Mouse (Mus musculus) limb, embryonic 13.5 days (tissue): ENCODE results near the gene Traf3. TPM values are rescaled to one million over a fixed set of nuclear protein-coding genes. Genes with fewer than 3 reads are reported as not detected.

Source experiments
- ATAC-seq: fragments of 200-750 bp; cut with Nextera tagmentation; 2 replicates; pipeline ENCODE4 v1.8.0; 2017; ENCODE audit warnings: low read depth, moderate number of reproducible peaks, moderate TSS enrichment; ENCODE audit not compliant: low FRiP score
- H3K27ac ChIP-seq: fragments of 300-500 bp; sonication (generic); 2 replicates; pipeline ENCODE4 v1.5.1; 2015; ENCODE audit warnings: inconsistent platforms, mild to moderate bottlenecking, moderate library complexity
- H3K27me3 ChIP-seq: fragments of 300-500 bp; sonication (generic); 2 replicates; pipeline ENCODE4 v1.6.1; 2015; ENCODE audit warnings: mild to moderate bottlenecking, inconsistent platforms
- H3K36me3 ChIP-seq: fragments of 300-500 bp; sonication (generic); 2 replicates; pipeline ENCODE4 v1.6.1; 2015; ENCODE audit warnings: inconsistent platforms, mild to moderate bottlenecking, moderate library complexity
- H3K4me1 ChIP-seq: fragments of 300-500 bp; sonication (generic); 2 replicates; pipeline ENCODE4 v1.6.1; 2015; ENCODE audit warnings: inconsistent platforms
- H3K4me2 ChIP-seq: fragments of 300-500 bp; sonication (generic); replicated peaks from 2 replicates; pipeline ENCODE4 v1.6.1; 2015; ENCODE audit warnings: inconsistent platforms, mild to moderate bottlenecking, moderate library complexity
- H3K4me3 ChIP-seq: fragments of 300-500 bp; sonication (generic); 2 replicates; pipeline ENCODE4 v1.5.1; 2015; ENCODE audit warnings: moderate library complexity, mild to moderate bottlenecking, inconsistent platforms
- H3K9ac ChIP-seq: fragments of 300-500 bp; sonication (generic); 2 replicates; pipeline ENCODE4 v1.6.1; 2015; ENCODE audit warnings: mild to moderate bottlenecking, inconsistent platforms
- H3K9me3 ChIP-seq: fragments of 300-500 bp; sonication (generic); 2 replicates; pipeline ENCODE4 v1.6.1; 2016; ENCODE audit warnings: inconsistent platforms
- WGBS: fragments of 180-500 bp; shearing (Covaris S2); methylation state at CpG from one replicate; pipeline ENCODE4 v1.1.7; 2015; 5-methylcytosine and 5-hydroxymethylcytosine counted together
- polyA plus RNA-seq: library from polyadenylated mRNA; unstranded; fragments of >200 nt; fragmentation: Nextera tagmentation; extraction: Ambion mirVana; gene quantifications from 2 replicates; pipeline ENCODE4 v1.2.1, GENCODE M21; 2015

Traf3 gene
- polyA plus RNA-seq = 10.5 and 11.2 TPM in 2 replicates

DNA sequence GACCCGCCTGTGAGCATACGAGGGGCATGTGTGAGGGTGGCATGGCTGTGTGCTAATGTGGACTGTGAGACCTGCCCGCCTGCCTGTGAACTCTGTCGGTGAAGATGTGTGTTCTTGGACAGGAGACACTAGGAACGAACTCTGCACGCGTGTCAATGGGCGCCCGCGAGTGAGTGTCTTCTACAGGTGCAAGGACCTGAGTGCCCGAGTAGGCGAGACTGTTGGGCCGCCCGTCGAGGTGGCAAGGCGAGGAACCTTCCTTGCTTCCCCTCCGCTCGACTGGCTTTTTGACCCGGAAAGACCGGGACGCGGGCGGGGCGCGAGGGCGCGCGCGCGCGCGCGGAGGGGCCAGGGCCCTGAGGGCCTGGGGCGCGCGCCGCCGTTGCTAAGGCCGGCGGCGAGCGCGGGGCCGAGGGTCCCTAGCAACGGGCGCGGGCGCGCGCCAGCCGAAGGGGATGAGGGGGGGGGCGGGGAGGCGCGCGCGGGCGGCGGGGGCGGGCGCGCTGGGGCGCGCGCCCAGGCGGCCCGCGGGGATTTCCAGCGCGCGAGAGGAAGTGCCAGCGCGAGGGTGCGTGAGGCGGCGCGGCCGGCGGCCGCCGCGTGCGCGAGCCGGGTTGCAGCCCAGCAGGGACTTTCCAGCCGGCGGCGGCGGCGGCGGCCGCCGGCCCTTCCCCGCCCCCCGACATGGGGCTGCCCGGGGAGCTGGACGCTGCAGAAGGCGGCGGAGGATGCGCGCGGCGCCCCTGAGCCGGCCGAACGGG, at the start of gene Traf3:
Gene Traf3 (plus strand): TSS at position 540 of the 761 bp plus-strand sequence.
- WGBS = 6% methylated on average over 52 of the region's 105 CpGs
- peak within 1 kb of the TSS; percentile 89 for H3K4me2 ChIP-seq
- peak within 1 kb of the TSS; percentile 88 for H3K9ac ChIP-seq
- peak; percentile 28; the same call in 1 of the 2 replicates for ATAC-seq
- H3K27ac ChIP-seq = peak within 1 kb of the TSS; percentile 85
- peak within 1 kb of the TSS; percentile 85 for H3K4me3 ChIP-seq
- no peaks in the 10 kb centered on the region for H3K27me3 ChIP-seq
- no peaks in the 10 kb centered on the region for H3K9me3 ChIP-seq
- H3K36me3 ChIP-seq = no peaks in the 10 kb centered on the region
- peaks cover 54% of the 10 kb centered on the region for H3K4me1 ChIP-seq

DNA sequence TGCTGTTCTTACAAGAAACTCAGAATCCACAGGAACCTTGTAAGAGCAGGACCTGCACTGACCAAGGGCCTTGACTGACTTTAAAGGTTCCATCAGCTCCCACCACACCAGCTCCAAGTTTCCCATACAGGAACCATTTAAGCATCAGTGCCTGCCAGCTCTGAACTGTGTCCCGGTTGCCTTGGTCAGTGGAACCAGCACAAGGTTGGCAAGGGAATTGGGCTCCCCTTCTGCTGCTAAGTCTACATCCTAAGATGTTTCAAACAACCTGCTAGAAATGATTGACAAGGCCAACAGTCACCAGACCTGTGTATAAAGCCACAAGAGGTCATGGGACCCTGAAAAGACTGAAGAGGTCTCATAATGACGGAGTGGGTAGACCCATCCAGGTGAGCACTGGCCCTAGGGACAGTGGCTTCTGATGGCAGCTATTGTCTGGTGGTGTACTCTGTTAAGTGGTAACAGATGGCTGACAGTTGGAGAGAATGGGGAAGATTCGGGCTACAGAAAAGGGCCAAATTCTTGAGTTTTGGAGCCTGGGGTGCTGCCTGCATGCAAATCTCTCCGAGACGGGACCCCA, 46.6 kb upstream of the Traf3 start:
- 0 out of 2 replicates have a peak, but pooled peaks cover 6% of the 10 kb centered on the region for H3K9me3 ChIP-seq
- no peak; the same call in 1 of the 2 replicates for ATAC-seq
- no peak overlapping the region for H3K4me3 ChIP-seq
- H3K27ac ChIP-seq = no peak overlapping the region
- H3K9ac ChIP-seq = no peak overlapping the region
- no peak overlapping the region for H3K4me2 ChIP-seq
- 93% methylated on average over 5 of the region's 5 CpGs for WGBS
- H3K36me3 ChIP-seq = peaks cover 72% of the 10 kb centered on the region
- H3K4me1 ChIP-seq = no peaks in the 10 kb centered on the region
- H3K27me3 ChIP-seq = no peaks in the 10 kb centered on the region

DNA sequence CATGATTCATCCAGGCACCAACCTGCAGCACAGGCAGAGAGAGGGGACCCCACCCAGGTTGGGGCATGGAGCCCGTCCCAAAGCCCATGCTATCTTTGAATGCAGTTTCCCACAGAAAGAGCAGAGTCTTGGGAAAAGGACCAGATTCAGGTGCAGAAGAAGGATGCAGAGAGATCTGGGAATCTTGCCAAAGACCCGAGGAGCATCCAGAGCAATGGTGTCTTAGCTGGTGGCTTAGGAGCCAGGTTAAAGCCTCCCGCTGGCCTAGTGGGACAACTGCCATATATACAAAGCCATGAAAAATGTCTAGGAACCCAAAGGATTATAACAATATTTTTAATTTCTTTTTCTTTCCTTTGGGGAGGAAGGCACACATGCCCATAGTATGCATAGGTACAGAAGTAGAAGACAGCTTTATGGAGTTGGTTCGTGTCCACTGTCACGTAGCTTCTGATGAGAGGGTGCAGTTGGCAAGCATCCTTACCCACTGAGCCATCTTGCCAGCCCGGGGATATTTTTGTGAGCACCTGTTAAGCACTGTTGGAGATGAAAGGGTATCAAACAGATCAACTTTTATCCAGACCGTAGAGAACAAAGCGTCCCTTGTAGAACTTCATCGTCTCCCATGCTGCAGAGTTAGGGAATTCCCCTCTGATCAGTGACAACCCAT, 45.1 kb upstream of the Traf3 start:
- Histone ChIP-seq H3K4me2 (no peak overlapping the region), H3K4me3 (no peak overlapping the region), H3K4me1 (no peaks in the 10 kb centered on the region), H3K27me3 (no peaks in the 10 kb centered on the region), H3K27ac (no peak overlapping the region), H3K9ac (no peak overlapping the region), H3K9me3 (0 out of 2 replicates have a peak, but pooled peaks cover 6% of the 10 kb centered on the region), H3K36me3 (peaks cover 60% of the 10 kb centered on the region)
- WGBS = 90% methylated on average over 9 of the region's 9 CpGs
- no peak for ATAC-seq

DNA sequence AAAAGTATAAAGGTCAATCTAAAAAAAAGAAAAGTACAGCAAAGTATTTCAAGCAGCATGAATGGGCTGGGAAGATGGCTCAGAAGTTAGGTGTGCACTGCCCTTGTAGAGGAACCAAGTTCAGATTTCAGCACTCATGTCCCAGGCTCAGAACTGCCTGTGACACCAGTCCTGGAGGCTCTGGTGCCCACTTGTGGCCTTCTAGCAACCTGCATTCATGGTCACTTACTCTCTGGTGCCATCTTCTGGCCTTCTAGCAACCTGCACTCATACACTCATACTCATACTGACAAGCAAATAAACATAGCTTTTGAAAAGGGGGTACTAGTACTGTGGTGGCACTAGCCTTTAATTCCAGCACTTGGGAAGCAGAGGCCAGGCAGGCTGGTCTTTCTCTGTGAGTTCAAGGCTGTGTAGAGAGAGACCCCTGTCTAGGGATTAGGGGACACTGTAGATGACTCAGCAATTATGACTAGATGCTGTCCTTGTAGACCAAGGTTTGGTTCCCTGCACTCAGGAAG, 43.8 kb upstream of the Traf3 start:
- Histone ChIP-seq H3K36me3 (peaks cover 50% of the 10 kb centered on the region), H3K27me3 (no peaks in the 10 kb centered on the region), H3K4me1 (no peaks in the 10 kb centered on the region), H3K4me2 (no peak overlapping the region), H3K9me3 (0 out of 2 replicates have a peak, but pooled peaks cover 6% of the 10 kb centered on the region), H3K4me3 (no peak overlapping the region), H3K9ac (no peak overlapping the region), H3K27ac (no peak overlapping the region)
- no peak for ATAC-seq

DNA sequence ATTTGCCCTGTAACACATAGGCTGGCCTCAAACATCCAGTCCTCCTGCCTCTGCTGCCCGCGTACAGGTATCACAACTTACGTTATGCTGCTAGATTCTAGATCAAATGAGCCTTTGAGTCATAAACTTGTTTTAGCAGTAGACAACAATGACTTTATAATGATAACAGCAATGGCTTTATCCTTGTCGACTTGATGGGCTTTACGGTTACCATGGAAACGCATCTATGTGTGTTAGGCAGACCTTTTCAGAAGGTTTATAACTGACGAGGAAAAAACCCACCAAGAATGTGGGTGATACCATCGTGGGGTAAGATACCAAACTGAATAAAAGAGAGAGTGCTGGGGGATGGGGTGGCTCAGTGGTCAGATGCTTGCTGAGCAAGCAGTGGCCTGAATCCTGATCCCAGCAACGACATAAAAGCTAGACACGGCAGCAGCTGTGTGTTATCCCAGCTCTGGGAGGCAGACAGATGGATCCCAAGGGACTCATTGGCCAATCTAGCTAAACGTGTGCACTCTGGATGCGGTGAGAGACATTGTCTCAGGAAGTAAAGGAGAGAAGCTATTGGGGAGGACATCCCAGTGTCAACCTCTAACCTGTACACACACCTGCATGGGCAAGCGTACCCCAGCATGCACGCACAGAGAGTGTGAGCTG, 41.4 kb upstream of the Traf3 start:
- Histone ChIP-seq H3K4me1 (no peaks in the 10 kb centered on the region), H3K9ac (no peak overlapping the region), H3K9me3 (0 out of 2 replicates have a peak, but pooled peaks cover 6% of the 10 kb centered on the region), H3K36me3 (peaks cover 29% of the 10 kb centered on the region), H3K4me3 (no peak overlapping the region), H3K27me3 (no peaks in the 10 kb centered on the region), H3K4me2 (no peak overlapping the region), H3K27ac (no peak overlapping the region)
- 73% methylated on average over 14 of the region's 14 CpGs for WGBS
- no peak for ATAC-seq

DNA sequence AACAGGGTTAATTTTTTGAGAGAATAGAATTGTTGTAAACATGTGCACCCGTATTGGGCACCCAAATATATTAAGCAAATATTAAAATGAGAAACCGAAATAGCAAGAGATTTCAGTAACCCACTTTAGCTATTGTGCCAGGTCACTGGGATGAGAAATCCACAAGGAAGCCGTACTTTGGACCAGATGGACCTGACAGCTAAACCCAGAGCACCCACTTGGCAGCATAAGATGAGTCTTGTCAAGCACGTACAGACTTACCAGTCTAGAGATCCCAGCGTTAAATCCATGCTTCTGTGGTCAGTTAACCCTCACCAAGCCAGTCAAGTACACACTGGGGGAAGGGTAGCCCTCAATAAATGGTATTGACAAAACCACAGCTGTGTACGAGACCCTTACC, 40.5 kb upstream of the Traf3 start:
- Histone ChIP-seq H3K9me3 (0 out of 2 replicates have a peak, but pooled peaks cover 6% of the 10 kb centered on the region), H3K4me3 (no peak overlapping the region), H3K9ac (no peak overlapping the region), H3K27ac (no peak overlapping the region), H3K4me2 (no peak overlapping the region), H3K4me1 (no peaks in the 10 kb centered on the region), H3K27me3 (no peaks in the 10 kb centered on the region), H3K36me3 (peaks cover 20% of the 10 kb centered on the region; the same call in 1 of the 2 replicates)
- ATAC-seq = no peak
- 82% methylated on average over 6 of the region's 6 CpGs for WGBS

DNA sequence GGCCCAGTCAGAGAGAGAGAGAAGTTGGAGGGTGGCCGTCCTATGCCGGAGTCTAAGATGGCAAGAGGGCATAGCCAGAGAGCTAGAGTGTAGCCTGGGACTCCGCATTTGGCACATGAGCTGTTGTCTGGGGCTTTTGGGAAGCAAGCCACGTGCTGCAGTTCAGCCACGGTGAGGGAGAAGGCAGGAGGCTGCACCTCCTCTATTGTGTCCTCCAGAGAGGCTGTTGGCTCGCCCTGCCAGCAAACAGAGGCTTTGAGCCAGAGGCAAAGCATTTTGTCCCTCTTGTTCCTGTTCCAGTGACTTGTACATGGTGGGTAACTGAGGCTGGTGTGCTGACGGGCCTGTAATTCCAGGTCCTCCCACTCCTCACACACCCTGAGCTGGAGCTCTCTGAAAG, 32.0 kb upstream of the Traf3 start:
- Histone ChIP-seq H3K9me3 (no peaks in the 10 kb centered on the region), H3K4me2 (no peak overlapping the region), H3K27ac (no peak overlapping the region), H3K27me3 (no peaks in the 10 kb centered on the region), H3K4me3 (no peak overlapping the region), H3K36me3 (no peaks in the 10 kb centered on the region), H3K4me1 (peaks cover 9% of the 10 kb centered on the region; the same call in 1 of the 2 replicates), H3K9ac (no peak overlapping the region)
- 87% methylated on average over 7 of the region's 7 CpGs for WGBS
- ATAC-seq = no peak

DNA sequence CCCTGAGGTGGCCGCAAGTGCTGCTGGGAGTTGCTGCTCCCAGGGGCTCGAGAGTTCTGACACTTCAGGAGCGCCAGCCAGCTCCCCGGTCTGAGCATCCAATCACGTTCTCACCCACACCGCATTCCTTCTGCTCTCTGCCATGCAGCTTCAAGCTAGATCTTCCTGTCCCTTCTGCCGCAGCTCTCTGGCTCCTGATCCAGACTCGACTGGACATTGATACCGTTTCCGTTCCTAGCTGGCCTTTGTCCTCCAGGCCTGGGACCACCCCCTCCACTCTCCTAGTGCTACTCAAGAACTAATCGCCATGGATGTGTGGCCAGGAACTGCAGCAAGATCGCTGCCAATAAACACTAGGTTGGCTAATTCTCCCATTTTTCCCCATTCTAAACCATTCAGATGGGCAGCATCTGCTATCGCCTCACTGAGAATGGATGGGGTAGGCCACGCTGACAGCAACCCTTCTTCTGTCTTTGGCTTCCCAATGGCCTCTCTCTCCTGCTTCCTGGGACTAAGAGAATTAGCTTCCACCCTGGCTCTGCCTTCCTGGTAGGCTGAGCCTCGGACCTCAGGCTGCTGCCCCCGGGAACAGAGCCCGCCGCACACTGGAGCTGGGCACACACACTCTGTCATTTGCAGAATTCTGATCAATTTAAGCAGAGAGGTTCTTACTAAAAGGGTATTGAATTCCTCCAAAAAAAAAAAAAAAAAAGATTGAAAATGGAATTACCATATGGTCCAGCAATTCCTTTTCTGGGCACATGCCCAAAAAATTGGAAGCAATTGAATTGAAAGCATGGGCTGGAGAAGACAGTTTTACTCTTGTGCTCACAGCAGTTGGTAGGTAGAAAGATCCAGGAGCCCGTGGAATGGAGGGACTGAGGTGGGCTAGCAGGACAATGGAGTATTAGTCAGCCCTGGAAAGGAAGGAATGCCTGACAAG, 31.1 kb upstream of the Traf3 start:
- H3K9ac ChIP-seq = no peak overlapping the region; the same call in 1 of the 2 replicates
- no peaks in the 10 kb centered on the region for H3K27me3 ChIP-seq
- no peak overlapping the region for H3K4me2 ChIP-seq
- WGBS = 64% methylated on average over 19 of the region's 19 CpGs
- peaks cover 9% of the 10 kb centered on the region; the same call in 1 of the 2 replicates for H3K4me1 ChIP-seq
- H3K9me3 ChIP-seq = no peaks in the 10 kb centered on the region
- no peak for ATAC-seq
- peak overlapping the region; percentile 39; the same call in 1 of the 2 replicates for H3K27ac ChIP-seq
- H3K36me3 ChIP-seq = no peaks in the 10 kb centered on the region
- no peak overlapping the region for H3K4me3 ChIP-seq

DNA sequence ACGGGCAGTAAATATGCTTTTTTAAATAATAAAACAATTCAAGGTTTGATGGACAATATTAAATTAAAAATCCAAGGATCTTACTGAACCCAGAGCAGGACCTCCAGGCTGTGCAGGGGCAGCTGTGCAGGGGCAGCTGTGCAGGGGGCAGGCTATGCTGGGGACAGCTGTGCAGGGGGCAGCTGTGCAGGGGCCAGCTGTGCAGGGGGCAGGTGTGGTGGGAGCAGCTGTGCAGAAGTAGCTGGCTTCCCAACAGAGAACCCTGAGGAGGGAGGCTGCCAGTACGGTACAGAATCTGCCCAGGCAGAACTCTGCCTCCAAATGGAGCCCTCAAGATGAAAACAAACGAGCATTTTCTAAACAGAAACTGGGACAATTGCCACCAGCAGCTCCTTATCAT, 30.2 kb upstream of the Traf3 start:
- Histone ChIP-seq H3K9ac (no peak overlapping the region), H3K4me1 (peaks cover 9% of the 10 kb centered on the region; the same call in 1 of the 2 replicates), H3K4me2 (no peak overlapping the region), H3K4me3 (no peak overlapping the region), H3K27me3 (no peaks in the 10 kb centered on the region), H3K27ac (no peak overlapping the region), H3K9me3 (no peaks in the 10 kb centered on the region), H3K36me3 (no peaks in the 10 kb centered on the region)
- ATAC-seq = peak; percentile 51; the same call in 1 of the 2 replicates
- 59% methylated on average over 3 of the region's 3 CpGs for WGBS

DNA sequence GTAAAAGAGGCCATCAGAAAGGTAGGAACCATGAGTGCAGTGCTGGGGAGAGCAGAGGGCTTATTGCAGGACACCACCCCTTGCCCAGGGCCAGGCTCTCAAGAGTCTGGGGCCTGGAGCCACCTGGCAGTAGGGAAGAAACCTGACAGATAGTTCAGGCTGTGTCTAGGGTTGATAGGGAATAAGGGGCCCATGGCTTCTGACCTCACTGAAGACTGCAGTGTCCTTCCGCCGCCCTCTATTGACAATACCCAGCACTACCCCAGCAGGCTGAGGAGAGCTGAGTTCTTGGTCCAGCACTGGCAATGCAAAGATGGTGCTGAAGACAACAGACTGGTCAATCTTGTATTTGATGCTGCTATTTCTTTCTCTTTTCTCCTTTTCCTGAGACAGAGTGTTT, 29.1 kb upstream of the Traf3 start:
- Histone ChIP-seq H3K9ac (no peak overlapping the region), H3K4me1 (peaks cover 9% of the 10 kb centered on the region; the same call in 1 of the 2 replicates), H3K27ac (no peak overlapping the region), H3K36me3 (no peaks in the 10 kb centered on the region), H3K4me2 (no peak overlapping the region), H3K9me3 (no peaks in the 10 kb centered on the region), H3K4me3 (no peak overlapping the region), H3K27me3 (no peaks in the 10 kb centered on the region)
- 60% methylated on average over 2 of the region's 2 CpGs for WGBS
- no peak for ATAC-seq
